Mouse (Mus musculus) forebrain, embryonic 11.5 days (tissue): Measurements from ENCODE around the gene Tnr. TPM values are rescaled to one million over a fixed set of nuclear protein-coding genes. Genes with fewer than 3 reads are reported as not detected.

Source experiments
- ATAC-seq: fragments of 200-750 bp; cut with Nextera tagmentation; replicated peaks from 2 replicates; pipeline ENCODE4 v1.8.0; 2017; ENCODE audit warnings: moderate TSS enrichment; ENCODE audit not compliant: low FRiP score
- DNase-seq: peaks from one replicate; pipeline ENCODE4 v3.0.0-alpha.2; 2017; ENCODE audit warnings: low spot score
- H3K27ac ChIP-seq: fragments of 300-500 bp; sonication (generic); 2 replicates; pipeline ENCODE4 v1.5.1; 2014; ENCODE audit warnings: low read depth, low read length
- H3K27me3 ChIP-seq: fragments of 300-500 bp; sonication (generic); 2 replicates; pipeline ENCODE4 v1.6.1; 2014; ENCODE audit warnings: mild to moderate bottlenecking, low read length, mixed read lengths; ENCODE audit not compliant: control insufficient read depth, insufficient read depth
- H3K36me3 ChIP-seq: fragments of 300-500 bp; sonication (generic); 2 replicates; pipeline ENCODE4 v1.6.1; 2014; ENCODE audit warnings: mild to moderate bottlenecking, low read length, moderate library complexity, mixed read lengths; ENCODE audit not compliant: control insufficient read depth, insufficient read depth
- H3K4me1 ChIP-seq: fragments of 300-500 bp; sonication (generic); replicated peaks from 2 replicates; pipeline ENCODE4 v1.6.1; 2014; ENCODE audit warnings: low read length, mixed read lengths; ENCODE audit not compliant: control insufficient read depth, insufficient read depth
- H3K4me2 ChIP-seq: fragments of 300-500 bp; sonication (generic); 2 replicates; pipeline ENCODE4 v1.6.1; 2014; ENCODE audit warnings: low read depth, mild to moderate bottlenecking, low read length, moderate library complexity, mixed read lengths; ENCODE audit not compliant: severe bottlenecking
- H3K4me3 ChIP-seq: fragments of 300-500 bp; sonication (generic); 2 replicates; pipeline ENCODE4 v1.5.1; 2014; ENCODE audit warnings: low read depth, low read length
- H3K9ac ChIP-seq: fragments of 300-500 bp; sonication (generic); 2 replicates; pipeline ENCODE4 v1.6.1; 2014; ENCODE audit warnings: low read length
- H3K9me3 ChIP-seq: fragments of 300-500 bp; sonication (generic); 2 replicates; pipeline ENCODE4 v1.6.1; 2016; ENCODE audit warnings: low read length, mixed read lengths; ENCODE audit not compliant: control insufficient read depth
- WGBS: fragments of 180-500 bp; shearing (Covaris S2); extraction: QIAGEN DNeasy Blood & Tissue Kit; methylation state at CpG from one replicate; pipeline ENCODE4 v1.1.7; 2014; 5-methylcytosine and 5-hydroxymethylcytosine counted together
- polyA plus RNA-seq: library from polyadenylated mRNA; unstranded; fragments of >200 nt; fragmentation: Nextera tagmentation; extraction: Ambion mirVana; gene quantifications from 2 replicates; pipeline ENCODE4 v1.2.1, GENCODE M21; 2014

The Tnr gene
- polyA plus RNA-seq, 1 experiment from 2014 or later: 0.77 TPM

DNA sequence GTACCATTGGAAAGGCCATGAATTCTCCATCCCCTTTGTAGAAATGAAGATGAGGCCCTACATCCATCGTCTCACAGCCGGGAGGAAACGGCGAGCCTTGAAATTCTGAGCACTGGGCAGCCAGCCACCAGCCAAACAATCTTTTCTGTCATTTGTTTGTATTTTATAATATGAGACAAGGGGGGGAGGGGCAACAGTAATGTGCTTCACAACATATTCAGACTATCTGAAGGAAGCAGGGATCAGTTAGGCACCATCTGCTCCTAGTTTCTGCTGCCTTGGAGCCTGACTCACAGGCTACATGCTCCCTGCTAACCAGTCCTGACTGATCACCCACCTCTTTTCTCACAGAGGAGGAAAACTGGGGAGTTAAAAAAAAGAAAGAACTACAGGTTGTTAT, 400.5 kb downstream of the Tnr start:
- Histone ChIP-seq H3K4me1 (no peaks in the 10 kb centered on the region), H3K9me3 (no peaks in the 10 kb centered on the region), H3K27ac (no peak overlapping the region), H3K36me3 (no peaks in the 10 kb centered on the region), H3K4me3 (no peak overlapping the region), H3K9ac (no peak overlapping the region), H3K4me2 (no peak overlapping the region), H3K27me3 (no peaks in the 10 kb centered on the region)
- ATAC-seq (no peak), DNase-seq (no peak)
- 94% methylated on average over 4 of the region's 4 CpGs for WGBS

GRCm38 (mm10) chr1:159924684-159925083, 401.1 kb downstream of the Tnr start:
- Histone ChIP-seq H3K36me3 (no peaks in the 10 kb centered on the region), H3K9me3 (no peaks in the 10 kb centered on the region), H3K4me3 (no peak overlapping the region), H3K27ac (no peak overlapping the region), H3K9ac (no peak overlapping the region), H3K4me2 (no peak overlapping the region), H3K27me3 (no peaks in the 10 kb centered on the region), H3K4me1 (no peaks in the 10 kb centered on the region)
- ATAC-seq (no peak), DNase-seq (no peak)
- WGBS: 92% methylated on average over 5 of the region's 5 CpGs

GRCm38 (mm10) chr1:159928681-159929335, 405.2 kb downstream of the Tnr start:
- 89% methylated on average over 9 of the region's 9 CpGs for WGBS
- Histone ChIP-seq H3K4me1 (no peaks in the 10 kb centered on the region), H3K4me3 (no peak overlapping the region), H3K9me3 (no peaks in the 10 kb centered on the region), H3K27ac (no peak overlapping the region), H3K4me2 (no peak overlapping the region), H3K27me3 (no peaks in the 10 kb centered on the region), H3K36me3 (no peaks in the 10 kb centered on the region), H3K9ac (no peak overlapping the region)
- DNase-seq (no peak), ATAC-seq (no peak)

DNA sequence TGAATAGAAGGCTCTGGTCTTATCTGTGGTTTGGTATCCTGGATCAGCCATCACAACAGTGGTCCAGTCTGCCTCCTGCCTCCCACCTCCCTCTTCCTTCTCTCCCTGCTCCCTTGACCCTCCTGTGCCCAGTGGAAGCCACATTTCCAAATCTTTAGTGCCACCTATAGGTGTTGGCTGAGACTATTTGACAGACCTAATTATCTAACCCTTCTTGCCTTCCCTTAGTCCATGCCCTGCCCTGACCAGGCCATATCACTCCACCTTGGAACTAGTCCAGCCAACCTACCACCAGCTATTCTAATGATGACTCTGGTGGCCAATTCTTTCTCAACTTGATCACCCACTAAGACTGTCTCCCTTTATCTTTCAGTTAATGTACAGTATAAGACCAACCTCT, 408.5 kb downstream of the Tnr start:
- H3K4me3 ChIP-seq: no peak overlapping the region
- H3K9me3 ChIP-seq: no peaks in the 10 kb centered on the region
- no peak overlapping the region for H3K4me2 ChIP-seq
- H3K4me1 ChIP-seq: no peaks in the 10 kb centered on the region
- H3K27me3 ChIP-seq: no peaks in the 10 kb centered on the region
- DNase-seq: no peak
- no peak for ATAC-seq
- no peaks in the 10 kb centered on the region for H3K36me3 ChIP-seq
- no peak overlapping the region for H3K9ac ChIP-seq
- no peak overlapping the region for H3K27ac ChIP-seq

- Histone ChIP-seq H3K27ac (no peak overlapping the region), H3K27me3 (no peaks in the 10 kb centered on the region), H3K9ac (no peak overlapping the region), H3K36me3 (no peaks in the 10 kb centered on the region), H3K4me1 (no peaks in the 10 kb centered on the region), H3K9me3 (no peaks in the 10 kb centered on the region), H3K4me2 (no peak overlapping the region), H3K4me3 (no peak overlapping the region)
- WGBS: 77% methylated on average over 2 of the region's 2 CpGs
- DNase-seq (no peak), ATAC-seq (no peak)
Measured at GRCm38 (mm10) chr1:159932598-159932997, 409.0 kb downstream of the Tnr start.

- no peak overlapping the region for H3K27ac ChIP-seq
- 95% methylated on average over 2 of the region's 2 CpGs for WGBS
- H3K9ac ChIP-seq: no peak overlapping the region
Measured at GRCm38 (mm10) chr1:159938449-159938848, 414.9 kb downstream of the Tnr start.

GRCm38 (mm10) chr1:159939335-159939734, 415.8 kb downstream of the Tnr start:
- H3K27me3 ChIP-seq: no peaks in the 10 kb centered on the region
- no peaks in the 10 kb centered on the region for H3K4me1 ChIP-seq
- H3K27ac ChIP-seq: no peak overlapping the region
- no peak overlapping the region for H3K4me3 ChIP-seq
- WGBS: 89% methylated on average over 3 of the region's 3 CpGs
- no peak overlapping the region for H3K4me2 ChIP-seq
- H3K36me3 ChIP-seq: no peaks in the 10 kb centered on the region
- DNase-seq (no peak), ATAC-seq (no peak)
- no peak overlapping the region for H3K9ac ChIP-seq
- H3K9me3 ChIP-seq: no peaks in the 10 kb centered on the region

More at GRCm38 (mm10) chr1:159938449-159938848, 414.9 kb downstream of the Tnr start:
- Histone ChIP-seq H3K27me3 (no peaks in the 10 kb centered on the region), H3K4me1 (no peaks in the 10 kb centered on the region), H3K36me3 (no peaks in the 10 kb centered on the region), H3K9me3 (no peaks in the 10 kb centered on the region), H3K4me2 (no peak overlapping the region), H3K4me3 (no peak overlapping the region)
- ATAC-seq: no peak
- DNase-seq: no peak

DNA sequence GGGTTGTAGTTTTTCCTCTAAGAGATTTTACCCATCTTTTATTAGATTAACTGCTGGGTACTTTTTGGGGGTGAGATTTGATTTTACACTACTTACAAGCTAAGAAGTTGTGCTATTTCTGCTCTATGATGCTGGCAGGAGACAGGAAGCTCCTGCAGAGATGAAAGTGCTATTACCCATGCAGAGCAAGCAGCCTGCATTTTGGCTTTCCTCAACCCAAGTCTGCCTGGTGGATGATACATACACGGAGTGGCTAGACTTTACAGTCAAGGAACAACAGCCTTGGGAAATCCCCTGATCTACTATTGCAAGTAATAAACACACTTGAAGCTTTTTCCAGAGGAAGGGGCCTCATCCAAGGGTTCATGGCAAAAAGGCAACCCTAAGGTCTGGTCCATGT, 430.0 kb downstream of the Tnr start:
- Histone ChIP-seq H3K4me3 (no peak overlapping the region), H3K9me3 (no peaks in the 10 kb centered on the region), H3K9ac (no peak overlapping the region), H3K36me3 (no peaks in the 10 kb centered on the region), H3K4me1 (no peaks in the 10 kb centered on the region), H3K27me3 (no peaks in the 10 kb centered on the region), H3K4me2 (no peak overlapping the region), H3K27ac (no peak overlapping the region)
- DNase-seq: no peak
- 52% methylated on average over 1 of the region's 1 CpGs for WGBS
- no peak for ATAC-seq

- no peak for ATAC-seq
- no peaks in the 10 kb centered on the region for H3K4me1 ChIP-seq
- H3K4me2 ChIP-seq: no peak overlapping the region
- no peak overlapping the region for H3K4me3 ChIP-seq
- WGBS: 80% methylated on average over 4 of the region's 4 CpGs
- no peak overlapping the region for H3K27ac ChIP-seq
- H3K36me3 ChIP-seq: no peaks in the 10 kb centered on the region
- H3K9me3 ChIP-seq: no peaks in the 10 kb centered on the region
- DNase-seq: no peak
- H3K9ac ChIP-seq: no peak overlapping the region
- H3K27me3 ChIP-seq: no peaks in the 10 kb centered on the region
Measured at GRCm38 (mm10) chr1:159963351-159963750, 439.8 kb downstream of the Tnr start.
